Mouse (Mus musculus) cerebellum, adult 11 months (tissue): ENCODE data around the gene Rab17.

ENCODE experiments used
- DNase-seq: peaks from one replicate; pipeline ENCODE4 v3.0.0; 2022

Gene Rab17

GRCm38 (mm10) chr1:90981346-90981745 is 11.9 kb upstream of the Rab17 start:
- no peak for DNase-seq

DNA sequence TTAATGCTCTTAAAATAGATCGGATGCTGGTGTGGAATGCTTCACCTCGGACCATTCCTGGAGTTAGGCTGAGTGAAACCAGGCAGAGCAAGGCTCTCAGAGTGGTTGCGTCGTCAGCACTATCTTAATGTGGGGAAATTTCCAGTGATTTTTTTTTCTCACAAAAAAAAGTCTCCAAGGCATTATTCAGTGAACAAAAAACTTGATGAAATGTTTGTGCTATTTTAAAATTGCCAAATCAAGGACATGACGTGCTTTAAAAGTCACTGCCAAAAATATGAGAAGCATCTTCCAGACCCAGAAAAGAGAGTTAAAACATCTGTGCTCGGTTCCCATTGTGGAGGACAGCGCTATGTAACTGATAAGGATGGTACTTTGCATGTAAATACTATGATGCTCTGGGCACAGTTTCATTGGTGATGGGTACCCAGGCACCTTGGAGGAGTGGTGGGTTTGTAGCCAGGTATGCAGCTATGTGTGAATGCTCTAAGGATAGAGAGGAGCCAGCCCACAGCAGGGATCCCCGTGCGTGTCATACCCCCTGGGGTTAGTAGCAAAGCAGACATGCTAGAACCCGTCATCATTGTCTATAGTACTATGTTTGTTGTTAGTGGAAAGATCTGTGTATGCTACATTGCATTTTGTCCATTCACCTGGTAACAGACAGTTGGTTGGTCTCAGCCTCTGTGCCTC is 11.3 kb upstream of the Rab17 start:
- DNase-seq, result no peak

DNA sequence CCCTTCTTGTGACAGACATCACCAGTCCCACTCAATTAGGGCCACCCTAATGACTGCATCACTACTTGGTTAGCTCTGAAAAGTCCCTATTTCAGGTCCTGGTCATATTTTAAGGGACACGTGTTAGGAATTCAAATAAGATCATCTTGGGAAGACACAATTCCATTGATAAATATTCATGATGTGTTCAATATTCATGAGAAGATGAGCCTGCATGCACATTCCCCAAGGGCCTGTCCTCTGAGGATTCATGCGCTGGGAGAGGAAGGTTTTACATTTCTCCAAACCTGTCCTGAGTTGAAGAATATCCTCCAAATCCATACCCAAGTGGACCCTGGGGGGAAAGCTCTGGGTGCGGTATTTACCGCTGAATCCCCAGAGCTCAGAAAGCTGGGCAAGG is 6.5 kb upstream of the Rab17 start:
- no peak for DNase-seq

- DNase-seq, result peak; percentile 9
Observed at GRCm38 (mm10) chr1:90974906-90975649, 5.6 kb upstream of the Rab17 start.

GRCm38 (mm10) chr1:90973574-90973911 is 4.1 kb upstream of the Rab17 start:
- DNase-seq, result no peak

DNA sequence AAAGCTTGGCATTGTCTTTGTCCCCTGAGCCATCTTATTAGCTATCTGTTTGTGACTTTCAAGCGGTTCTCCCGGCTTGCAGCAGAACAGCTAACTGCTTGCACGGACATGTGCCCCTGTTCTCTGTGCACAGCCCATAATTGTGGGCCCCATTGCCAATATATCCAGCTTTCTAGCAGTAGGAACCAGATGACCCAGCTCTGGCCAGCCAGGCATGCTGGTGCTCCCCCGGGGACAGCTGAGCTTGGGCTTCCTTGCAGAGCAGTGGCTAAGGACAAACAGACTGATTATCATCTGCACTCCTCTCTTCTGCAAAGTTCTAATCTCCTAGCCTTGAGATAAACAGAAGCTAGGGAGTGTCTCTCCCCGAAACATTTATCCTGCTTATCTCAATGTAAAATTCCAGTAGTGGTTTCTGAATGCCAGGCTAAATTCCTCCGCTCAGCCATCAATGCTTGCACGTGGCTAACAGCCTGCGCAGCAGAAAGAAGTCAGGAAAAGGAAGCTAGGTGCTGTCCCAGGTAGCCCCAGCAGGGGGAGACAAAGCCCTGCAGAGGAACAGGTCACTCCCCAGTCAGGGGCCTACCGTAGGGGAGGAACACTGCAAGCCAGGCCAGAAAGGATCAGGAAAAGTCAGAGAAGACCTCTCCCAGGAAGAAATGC is 3.6 kb upstream of the Rab17 start:
- peak; percentile 81 for DNase-seq

DNA sequence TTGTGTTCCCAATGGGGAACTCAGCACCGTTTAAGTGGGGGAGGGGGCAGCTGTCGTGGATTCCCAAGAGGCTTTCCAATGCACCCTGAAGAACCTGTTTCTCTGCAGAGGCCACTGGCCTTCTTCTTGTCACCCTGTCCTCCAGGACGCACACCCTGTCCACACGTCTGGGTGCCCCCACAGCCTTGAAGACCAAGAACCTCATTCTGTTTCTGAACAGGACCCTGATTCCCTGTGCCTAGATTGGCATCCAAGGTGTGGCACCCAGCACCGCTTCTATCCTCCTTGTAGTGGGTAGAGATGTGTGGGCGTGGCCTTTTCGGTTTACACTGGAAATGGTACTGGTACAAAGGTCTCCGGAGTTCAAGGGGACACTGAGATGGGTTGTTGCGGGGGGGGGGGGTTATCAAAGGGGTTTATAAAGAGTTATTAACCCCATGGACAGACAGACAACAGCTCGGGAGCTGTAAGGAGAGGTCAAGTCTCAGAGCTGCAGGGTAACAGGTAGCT is 475 bp upstream of the Rab17 start:
- no peak for DNase-seq

DNA sequence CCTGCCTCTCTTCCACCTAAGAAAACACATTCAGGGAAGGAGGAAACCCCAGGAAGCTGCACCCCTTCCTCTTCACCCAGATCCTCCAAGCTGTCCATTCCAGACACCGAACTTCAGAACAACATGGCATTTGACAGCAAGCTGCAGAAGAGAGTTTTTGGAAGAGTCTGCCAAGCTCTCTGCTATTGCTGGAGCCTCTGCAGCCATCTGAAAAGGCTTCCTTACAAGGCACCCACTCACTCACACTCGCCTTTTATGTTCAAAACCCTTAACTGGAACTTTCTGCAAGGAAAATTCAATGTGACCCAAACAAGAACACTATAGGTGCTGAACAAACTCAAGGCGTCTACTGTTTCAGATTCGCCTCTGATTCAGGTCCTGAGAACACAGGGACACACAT is 812 bp downstream of the Rab17 start:
- DNase-seq, result no peak

DNA sequence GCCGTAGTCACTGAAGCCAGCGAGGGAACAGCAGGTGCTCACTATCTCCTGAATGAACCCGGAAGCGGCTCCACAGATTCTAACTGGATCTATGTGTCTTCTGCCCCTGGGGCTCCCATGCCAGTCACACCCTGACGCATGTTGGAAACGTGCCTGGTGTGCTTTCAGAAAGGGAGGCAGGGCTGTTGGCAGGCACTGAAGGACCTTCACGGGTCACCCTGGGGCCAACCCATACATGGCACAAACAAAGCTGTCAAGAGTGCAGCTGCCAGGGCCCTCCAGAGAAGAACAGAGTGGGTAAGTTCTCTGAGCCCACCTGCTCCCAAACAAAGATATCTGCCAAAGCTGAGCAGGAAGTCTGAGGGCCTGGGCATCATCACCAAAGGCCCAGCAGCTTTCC is 1.9 kb downstream of the Rab17 start:
- no peak for DNase-seq

DNA sequence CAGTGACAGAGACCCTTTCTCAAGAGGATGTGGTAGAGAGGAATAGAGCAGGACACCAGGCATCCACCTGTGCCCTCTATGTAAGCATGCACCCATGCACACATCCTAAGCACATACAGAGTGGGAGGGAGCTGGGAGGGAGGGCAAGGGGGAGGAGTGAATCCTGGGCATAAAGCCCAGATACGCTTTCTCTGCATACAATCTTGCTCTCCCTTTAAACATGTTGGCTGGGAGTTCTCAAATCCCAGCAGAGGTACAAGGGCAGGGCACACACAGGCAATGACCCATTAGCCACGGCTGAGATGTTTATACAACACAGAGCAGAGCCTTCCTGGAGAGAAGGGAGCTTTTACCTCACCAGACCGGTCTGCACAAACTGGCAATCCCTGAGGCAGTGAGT is 6.5 kb downstream of the Rab17 start:
- DNase-seq, result no peak

DNA sequence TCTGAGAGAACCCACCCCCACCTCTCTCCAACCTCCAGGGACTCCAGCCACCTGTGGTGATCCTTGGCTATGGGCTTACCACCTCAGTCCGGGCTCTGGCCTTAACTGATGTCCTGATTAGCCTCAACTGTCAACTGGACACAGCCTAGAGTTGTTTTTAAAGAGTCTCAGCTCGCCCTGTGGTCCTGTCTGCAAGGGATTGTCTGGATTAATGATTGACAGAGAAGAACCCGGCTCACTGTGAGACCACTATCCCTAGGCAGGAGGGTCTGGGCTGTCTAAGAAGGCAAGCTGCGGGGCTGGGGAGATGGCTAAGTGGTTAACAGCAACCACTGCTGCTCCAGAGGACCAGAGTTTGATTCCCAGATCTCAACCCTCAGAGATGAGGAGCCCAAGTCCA is 6.9 kb downstream of the Rab17 start:
- no peak for DNase-seq

DNA sequence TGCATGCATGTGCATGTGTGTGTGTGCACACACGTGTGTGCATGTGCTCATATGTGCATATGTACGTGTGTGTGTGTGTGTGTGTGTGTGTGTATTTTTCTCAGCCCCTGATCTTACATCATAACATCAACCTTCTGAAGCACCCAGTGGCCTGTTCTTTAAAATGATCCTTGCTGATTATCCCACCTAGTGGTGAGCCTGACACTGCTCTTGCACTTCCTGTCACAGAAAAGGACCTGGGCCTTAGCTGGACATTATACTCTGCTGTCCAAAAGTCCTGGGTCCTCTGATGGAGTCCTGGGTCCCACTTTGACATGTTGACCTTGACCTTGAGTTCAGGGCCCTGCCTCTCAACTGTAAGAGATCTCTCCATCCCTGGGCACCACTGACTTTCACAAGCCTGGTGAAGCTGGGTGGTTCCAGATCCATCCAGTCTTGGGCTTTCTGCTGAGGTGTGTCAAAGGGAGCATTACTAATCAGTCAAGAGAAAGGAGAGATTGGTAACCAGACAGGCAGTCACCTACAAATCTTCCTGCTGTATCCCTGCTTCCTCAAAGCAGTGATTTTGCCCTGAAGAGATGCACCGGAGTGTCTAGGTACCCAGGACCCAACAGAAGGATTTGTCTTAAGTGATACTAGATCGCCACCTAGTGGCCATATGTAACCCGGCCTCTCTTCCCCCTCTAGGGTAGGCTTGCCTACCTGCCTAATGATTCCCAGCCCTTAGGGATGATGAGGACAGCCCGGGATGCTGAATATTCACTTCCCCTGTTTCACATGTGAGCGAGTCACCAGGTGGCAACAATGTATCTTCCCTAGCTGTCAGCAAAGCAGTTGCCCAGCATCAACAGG is 13.0 kb downstream of the Rab17 start:
- DNase-seq, result peak; percentile 39

- DNase-seq, result no peak
Observed at GRCm38 (mm10) chr1:90953688-90954087, 15.8 kb downstream of the Rab17 start.

DNA sequence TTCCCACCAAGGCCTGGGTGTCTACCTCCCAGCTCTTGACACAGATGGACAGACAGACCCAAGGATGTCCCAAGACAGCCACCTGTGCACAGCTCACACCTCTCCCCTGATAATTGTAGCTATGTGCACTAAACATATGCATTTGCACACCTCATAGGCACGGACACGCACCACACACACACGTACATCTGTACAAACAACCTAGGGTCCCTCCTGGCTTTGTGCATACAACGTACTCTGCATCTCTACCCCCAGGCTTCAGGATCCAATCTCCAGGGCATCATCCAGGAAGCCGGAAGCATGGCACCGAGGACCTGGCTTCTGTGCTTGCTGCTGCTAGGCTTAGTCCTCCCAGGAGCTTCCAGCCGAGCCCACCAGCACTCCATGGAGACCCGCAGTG is 16.7 kb downstream of the Rab17 start, which contains the start of gene Prlh:
Prlh (plus strand) TSS at position 301 of the 400 bp plus-strand sequence.
- DNase-seq, result no peak

DNA sequence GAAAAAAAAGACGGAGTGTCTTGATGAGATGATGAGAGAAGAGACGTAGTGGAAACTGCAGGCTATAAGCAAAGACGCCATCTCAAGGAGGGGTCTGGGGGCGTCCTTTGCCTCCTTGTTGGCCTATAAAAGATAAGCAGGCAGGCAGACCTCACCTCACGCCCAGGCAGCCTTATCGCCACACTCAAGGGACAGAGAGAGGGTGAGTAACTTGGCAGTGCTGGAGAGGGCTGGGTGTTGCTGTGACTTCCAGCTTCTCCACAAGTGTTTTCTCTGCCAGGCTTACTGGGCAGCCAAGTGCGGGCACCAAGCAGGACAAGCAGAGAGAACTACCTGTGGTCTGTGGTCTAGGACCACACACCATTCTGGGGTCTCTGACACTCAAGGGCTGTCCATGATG is 17.8 kb downstream of the Rab17 start:
- no peak for DNase-seq

GRCm38 (mm10) chr1:90949309-90949708 is 20.2 kb downstream of the Rab17 start:
- DNase-seq, result no peak

DNA sequence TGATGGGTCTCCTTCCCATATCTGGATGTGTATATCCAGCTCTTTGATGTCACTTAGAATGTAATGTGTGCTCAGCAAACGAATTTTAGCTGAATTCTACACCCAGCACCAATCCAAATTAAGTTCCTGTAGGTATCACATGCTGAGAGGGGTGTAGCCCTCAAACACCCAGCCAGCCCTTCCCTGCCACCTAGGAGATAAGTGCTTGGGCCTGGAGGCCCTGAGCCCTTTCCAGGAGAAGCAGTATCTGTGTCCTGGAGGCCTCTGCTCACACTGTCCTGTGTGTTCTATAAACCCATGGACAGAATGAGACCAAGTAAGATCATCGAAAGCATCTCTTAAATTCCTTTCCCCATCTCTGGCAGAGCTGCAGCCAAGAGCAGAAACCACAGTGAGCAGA is 22.2 kb downstream of the Rab17 start:
- no peak for DNase-seq

DNA sequence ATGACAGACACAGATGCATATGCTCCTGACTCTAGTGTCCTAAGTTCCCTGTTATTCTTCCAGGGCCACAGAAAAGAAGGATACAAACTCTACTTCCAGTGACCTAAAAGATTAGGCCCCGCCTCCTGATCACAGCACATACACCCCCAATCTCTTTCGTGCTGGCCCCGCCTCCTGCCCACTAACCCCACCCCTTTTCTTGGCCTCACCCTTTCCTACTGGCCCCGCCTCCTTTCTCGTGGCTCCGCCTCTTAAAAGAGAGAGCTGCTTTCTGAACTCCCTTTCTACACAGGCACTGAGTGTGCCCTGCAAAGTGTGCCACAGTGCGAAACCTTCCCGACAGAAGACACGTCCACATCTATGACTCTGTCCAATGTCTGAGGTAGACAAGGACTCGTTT is 24.3 kb downstream of the Rab17 start:
- no peak for DNase-seq

DNA sequence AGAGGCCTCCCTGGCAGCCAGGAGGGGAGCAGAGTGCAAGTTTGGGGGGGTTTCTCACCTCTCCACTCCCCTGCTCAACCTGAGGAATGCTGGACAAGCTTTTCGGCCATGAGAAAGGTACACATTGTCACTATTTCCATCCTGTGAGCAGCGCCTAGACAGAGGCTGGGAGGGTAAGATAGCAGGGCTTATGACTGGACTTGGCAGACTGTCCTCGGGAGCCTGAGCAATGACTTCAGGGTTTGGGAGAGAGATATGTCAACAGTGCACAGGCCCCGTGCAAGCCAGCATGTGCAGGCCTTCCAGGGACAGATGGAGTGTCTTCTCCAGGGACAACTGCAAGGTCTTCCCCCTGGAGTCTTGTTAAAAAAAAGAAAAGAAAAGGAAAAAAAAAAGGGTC is 29.5 kb downstream of the Rab17 start:
- no peak for DNase-seq

DNA sequence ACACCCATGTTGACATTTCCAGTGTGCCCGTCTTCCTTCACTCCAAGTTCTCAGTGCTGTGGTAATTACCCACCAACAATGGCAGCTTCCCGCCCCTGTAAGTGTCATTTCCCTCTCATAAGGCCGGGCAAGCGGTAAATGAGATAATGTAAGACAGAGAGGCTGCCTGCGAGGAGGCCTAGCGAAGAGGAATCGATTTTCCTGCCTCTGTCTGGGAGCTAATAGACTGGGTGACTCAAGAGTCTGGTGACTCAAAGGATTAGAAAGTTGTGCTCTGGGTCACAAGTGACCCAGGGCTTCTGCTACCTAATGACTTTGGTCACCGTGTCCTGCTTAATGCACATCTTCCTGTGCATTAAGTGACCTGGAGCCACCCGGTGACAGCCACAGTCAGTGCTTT is 32.5 kb downstream of the Rab17 start:
- no peak for DNase-seq

GRCm38 (mm10) chr1:90933001-90933400 is 36.5 kb downstream of the Rab17 start:
- DNase-seq, result peak; percentile 18

DNA sequence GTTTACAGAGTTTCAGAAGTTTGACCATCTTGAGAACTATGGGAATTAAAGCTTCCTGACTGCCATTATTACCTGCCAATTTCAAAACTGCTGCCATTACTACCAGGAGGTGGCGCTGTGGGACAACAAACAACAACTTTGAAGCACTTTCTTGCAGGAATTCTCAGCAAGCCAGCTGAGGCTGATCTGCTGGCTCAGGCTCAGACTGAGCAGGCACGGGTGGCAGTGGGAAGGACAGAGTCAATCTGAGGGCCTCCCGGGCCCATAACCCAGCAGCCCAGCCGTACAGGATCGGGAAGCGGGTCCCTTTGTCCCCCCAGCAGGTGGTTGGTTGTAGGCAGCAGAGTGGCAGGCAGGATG is 40.9 kb downstream of the Rab17 start:
- DNase-seq, result peak; percentile 45

DNA sequence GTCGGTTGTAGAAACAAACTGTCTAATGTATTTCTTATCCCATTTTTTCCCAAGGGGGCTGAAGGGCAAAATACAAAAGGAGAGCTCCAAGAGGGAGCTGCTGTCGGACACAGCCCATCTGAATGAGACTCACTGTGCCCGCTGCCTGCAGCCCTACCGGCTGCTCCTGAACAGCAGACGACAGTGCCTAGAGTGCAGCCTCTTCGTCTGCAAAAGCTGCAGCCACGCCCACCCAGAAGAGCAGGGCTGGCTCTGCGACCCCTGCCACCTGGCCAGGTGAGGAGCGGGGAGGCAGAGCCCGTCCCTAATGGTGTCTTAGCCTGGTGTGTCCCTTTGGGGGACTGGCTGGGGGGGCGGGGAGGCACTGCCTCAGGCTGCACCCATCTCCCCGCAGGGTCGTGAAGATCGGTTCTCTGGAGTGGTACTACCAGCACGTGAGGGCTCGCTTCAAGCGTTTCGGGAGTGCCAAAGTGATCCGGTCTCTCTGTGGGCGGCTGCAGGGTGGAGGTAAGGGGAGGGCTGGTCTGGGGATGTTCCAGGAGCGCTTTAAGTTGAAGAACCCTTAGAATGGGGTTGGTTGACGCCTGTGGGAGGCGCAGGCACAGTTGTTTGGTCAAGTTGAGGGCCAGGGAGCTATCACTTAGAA is 41.4 kb downstream of the Rab17 start:
- no peak for DNase-seq
